Mouse (Mus musculus) neural tube, embryonic 10.5 days (tissue): ENCODE measurements around the gene Samsn1.

ENCODE experiments used
- DNase-seq: peaks from one replicate; pipeline ENCODE4 v3.0.0-alpha.2; 2017; ENCODE audit warnings: low spot score; ENCODE audit errors: extremely low spot score

Samsn1 gene

DNA sequence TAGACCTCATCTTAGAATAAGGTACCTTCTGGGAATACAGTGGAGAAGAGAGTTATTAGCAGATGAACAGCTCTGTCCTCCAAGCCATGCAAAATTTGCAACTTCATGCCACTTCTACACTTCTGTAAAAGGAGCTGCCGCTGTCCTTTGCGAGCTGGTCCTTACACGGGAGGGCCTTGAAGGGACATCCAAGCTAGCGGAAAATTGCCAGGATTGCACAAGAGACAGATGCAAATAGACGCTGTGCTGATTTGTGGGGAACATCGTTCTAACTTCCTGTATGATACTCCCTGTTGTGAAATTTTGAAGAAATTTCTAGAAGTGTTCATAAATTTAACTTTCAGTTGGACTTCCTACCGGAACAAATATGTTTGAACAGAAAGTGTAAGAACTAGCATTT lies 61.0 kb downstream of the Samsn1 start:
- peak; percentile 13 for DNase-seq

DNA sequence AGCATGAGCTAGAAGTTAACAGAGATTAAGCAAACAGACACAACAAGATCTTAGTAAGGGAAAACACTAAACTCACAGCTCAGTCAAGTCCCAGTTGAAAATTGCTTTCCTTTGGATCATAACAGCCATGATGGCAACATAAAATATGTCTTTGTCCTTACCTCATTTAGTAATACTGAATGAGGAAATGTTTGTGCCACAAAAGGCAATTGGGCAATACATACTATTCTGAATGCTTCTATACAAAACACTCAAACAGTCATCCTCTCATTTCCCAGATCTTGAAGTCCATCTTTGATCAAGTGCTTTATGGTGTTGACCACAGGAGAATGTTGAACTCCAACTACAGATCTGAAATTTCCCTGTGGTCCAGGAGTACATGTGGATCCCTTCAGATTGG lies 88.7 kb downstream of the Samsn1 start:
- DNase-seq: no peak

DNA sequence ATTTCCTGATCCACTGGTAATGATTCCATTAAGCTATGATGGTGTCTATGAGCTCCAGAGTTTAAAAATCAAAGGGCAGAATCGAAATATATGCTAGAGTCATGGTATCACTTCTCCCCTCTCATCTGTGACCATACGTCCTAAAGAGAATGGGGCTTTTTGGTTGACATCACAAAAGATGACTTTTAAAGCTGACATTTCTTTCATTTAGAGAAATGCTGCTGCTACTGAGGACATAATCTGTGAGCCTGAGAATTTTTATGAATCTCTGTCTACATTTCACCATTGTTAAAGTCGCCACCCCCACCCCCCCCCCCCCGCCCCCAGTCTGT lies 91.9 kb downstream of the Samsn1 start:
- DNase-seq: no peak

DNA sequence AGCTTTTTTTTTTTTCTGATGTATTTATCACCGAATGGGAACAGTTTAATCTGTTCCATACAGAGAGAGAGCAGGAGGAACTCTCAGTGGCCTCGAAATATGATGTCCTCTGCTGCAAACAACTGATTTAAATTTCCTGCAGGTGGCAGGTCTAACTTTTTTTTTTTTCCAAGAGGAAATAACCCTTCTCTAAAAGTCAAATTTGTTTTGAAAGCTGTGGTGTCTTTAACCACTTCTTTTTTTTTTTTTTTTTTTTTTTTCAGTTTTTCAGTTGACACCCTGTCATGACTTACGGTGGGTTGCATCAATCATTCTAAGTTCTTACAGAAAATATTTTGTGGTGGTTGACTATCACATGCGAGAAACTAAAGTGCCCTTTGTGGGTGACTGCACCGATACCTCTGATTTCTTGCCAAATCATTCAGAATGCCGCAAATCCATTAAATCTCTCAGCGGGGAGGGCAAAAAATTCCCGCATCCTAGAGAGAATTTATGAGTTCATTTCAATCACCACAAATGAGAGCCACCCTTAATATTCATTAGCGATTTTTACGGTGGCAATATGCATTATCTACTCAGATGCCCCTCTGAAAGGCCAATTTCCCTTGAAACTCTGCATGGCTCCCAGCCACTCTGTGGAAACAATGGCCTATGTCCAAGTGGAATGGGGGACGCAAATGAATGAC lies 92.4 kb downstream of the Samsn1 start:
- DNase-seq: no peak

DNA sequence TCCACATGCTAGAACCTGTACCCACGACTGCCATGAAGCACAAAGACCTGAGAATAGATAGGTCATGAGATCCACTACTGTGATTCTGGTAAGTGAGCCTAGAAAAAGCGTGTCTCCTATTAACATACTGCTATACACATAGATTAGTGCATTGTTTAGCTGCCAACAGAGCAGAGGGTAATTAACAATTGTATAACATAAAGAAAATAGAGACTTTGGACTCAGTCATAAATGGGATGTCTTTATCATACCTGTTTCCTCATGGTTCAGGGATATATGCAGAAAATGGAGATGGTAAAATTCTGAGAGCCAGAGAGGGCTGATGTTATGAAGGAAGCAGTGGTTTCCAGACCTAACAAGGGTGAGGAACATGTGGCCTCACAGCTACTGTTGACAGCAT lies 95.6 kb downstream of the Samsn1 start:
- no peak for DNase-seq

DNA sequence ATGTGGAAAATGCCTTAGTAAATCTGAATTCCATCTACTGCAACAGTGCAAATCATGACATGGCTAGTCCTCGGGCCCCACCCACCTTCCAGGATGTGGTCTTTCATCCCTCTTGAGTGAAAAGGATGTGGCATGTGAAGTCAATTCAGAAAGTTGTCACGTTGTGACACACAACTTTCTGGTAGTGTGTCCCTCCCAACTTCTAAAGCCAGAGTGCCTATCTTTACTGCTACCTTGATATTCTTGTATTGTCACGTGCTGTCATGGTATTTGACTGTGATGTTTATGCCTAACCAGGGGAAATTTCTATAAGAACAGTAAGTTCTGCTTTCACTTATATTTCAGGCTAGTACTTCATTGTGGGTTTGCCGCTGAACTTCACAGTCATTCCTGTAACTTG lies 101.2 kb downstream of the Samsn1 start:
- DNase-seq: no peak

DNA sequence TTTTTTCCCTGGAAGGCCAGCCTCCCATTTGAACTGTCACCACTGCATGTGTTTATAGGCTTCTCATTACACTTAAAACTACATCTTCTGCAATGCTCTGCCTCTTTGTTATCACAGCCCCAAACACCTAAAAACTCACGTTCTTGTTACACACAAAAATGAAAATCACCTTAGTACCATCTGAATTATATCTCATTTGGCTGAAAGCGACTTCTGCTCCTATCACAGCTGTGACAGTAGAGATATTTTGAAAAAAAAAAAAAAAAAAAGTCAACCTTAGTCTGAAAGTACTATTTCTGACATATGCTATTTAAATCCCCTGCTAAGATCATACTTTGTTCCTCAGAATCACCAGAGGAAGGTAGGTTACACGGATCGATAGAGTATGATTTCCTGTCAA lies 102.8 kb downstream of the Samsn1 start:
- no peak for DNase-seq

DNA sequence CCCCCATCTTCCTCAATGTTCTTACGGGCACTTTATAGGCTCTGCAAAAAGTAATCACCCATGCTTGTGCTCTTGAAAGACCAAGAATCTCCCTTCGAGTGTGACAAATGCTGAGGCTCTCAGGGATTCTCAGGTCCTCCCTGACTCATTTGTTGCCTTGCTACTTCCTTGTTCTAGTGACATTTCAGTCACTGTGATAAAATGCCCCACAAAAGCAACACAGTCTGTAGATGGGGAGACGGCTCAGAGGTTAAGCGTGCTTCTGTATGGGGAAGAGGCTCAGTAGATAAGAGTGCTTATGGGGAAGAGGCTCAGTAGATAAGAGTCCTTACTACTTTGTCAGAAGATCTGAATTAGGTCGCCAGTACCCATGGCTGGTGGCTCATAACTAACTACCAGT lies 104.4 kb downstream of the Samsn1 start:
- no peak for DNase-seq

DNA sequence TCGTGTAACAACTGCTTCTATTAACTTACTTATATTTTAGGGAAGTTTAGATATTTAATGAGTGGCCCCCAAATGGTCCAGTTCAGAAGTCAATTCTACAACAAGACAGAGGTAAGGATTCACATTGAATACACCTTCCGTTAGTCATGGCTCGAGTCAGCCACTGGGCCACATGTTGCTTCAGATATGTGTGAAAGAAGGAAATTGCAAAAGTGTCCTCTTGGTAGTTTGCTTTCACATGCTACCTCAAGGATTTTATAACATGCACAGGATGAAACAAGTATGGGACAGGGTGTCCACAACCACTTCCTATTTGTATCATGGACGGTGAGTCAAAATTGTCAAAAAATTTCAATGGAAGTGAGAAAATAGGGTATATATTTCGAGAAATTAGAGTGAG lies 110.0 kb downstream of the Samsn1 start:
- no peak for DNase-seq

DNA sequence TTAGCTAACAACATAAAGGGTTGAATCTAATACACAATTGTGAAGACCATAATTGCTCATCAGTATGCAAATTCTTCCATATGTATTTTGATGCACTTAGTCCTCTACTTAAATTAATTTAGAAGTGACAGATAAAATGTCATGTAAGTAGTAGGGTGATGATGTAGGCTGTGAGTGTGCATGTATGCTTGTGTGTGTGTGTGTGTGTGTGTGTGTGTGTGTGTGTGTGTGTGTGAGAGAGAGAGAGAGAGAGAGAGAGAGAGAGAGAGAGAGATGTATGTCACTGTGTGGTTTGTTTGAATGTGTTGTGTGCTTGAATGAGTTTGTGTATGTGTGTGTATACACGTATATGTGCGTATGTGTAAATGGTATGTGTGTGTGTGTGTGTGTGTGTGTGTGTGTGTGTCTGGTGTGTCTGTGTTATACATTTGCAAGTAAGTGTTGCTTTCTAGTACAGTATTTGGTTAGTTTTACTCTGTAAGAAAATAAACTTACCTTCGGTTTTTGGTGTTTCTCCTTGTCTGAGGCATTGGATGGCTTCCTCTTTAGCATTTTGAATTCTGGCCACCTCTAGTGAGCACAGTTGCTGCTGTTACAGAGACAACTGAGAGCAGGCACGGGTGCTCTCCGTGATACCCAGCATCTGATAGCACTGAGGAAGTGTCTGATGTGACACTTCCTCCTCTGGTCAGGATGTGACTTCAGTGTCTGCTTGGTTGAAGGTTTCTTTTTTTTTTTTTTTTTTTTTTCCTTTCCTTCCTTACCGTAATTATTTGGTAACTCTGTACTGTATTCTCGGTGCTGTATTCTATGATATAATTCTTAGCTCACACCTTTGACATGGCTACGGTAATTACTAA lies 113.2 kb downstream of the Samsn1 start:
- DNase-seq: no peak

DNA sequence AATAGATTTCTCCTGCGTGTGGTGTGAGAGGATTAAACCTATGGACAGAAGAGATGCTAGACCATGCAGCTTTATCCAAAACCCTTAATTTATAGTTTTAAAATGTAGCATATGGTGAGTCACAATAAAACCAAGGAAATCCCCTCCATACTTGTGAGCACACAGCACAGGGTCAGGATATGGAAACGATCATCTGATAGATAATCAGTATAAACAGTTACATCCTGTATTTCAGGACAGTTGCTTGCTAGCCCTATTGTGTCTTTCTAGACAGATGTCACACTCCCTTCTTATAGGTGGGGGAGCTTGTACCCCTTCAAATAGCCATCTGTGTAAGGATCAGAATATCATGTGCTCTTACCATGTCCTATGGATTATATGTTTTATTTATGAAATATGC lies 115.3 kb downstream of the Samsn1 start:
- DNase-seq: no peak

DNA sequence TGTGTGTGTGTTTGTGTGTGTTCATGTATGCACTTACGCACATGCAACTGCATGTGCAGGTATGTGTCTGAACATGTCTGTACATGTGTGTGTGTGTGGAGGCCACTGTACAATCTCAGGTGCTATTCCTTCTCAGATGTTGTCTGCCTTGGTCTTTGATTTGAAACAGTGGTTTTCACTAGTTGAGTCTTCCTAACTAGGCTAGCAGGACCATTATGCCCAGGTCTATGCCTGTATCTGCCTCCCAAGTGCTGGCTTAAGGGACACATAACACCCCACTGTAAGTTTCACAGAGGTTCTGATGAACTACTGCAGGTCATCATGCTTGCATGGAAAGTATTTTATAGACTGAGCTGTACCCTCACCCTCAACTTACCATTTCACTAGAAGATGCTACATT lies 115.8 kb downstream of the Samsn1 start:
- DNase-seq: no peak

DNA sequence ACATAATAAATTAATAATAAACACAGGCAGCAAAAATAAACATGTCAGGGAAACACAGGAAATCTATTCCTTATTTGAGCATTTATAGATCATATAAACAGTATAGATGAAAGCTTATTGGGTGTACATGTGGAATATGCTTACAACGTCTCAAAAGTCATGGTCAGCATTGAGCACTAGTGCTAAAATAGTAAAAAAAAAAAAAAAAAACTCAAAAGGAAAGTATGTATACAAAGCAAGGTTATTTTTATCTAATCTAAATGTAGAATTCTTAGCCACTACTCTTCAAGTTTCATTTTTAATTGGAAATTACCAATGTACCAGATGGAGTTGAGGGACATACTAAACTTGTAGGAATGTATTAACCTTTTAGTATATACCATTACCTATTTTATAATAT lies 116.8 kb downstream of the Samsn1 start:
- no peak for DNase-seq

DNA sequence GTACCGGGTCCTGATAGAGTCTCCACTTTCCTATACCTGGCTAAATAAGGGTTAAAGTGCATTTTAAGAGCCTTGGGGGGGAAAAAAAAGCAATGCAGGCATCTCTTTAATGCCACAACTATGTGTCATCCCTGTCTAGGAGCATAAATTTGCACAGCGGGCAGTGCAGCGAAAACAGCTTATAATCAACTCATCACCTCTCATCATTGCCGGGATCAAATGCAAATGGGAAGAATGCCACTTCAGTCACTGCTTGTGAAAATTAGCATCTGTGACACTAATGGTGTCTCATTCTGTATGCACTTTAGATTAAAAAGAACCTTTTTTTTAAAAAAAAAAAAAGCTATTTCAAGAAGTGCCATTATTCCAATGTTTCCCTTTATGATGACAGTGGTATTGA lies 118.0 kb downstream of the Samsn1 start:
- no peak for DNase-seq

DNA sequence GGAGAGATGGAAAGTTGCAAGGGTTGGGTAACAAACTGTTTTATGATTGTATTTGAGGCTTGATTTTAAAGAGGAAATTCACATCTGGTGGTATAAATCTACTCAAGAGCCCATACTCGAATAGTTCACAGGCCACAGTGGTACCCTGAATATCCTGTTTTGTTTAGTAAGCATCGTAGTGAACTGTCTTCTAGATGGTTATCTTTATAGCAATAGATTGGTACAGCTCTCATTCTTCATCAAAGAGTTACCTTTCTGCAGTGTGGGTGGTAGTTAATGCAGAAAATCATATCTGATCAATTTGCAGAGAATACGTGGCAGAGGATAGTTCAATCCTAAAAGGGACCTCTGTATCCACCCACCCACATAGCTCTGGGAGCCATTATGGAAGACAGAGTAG lies 119.1 kb downstream of the Samsn1 start:
- no peak for DNase-seq

DNA sequence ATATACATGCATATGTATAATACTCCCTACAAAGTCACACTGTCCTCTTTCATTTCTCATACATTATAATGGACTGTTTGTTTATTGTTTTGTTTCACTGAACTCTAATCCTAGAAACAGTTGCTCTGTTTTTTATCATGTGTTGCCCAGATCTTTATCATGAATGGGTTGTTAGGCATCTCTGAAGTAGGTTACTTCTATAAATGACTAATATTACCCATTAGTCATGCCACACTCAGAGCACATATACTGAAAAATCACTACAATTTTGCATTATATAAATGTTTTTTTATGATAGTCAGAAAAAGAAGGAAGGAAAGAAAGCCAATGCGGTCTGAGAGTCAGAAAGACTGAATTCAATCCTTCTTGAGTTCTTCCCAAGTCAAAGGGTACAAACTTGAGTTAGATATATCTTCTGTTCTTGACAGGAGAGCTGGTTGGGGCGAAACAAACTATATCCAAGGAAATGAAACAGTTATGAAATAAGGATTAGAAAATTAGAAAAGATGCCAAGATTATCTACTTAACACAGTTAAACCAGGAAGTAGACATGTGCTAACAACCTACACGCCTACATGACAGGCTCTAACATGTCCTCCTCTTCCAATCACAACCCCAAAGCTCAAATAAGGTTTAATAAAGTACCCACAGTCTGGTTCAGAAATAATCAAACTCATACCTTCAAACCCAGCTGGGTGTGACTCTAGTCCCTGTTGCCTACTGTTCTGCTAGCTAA lies 122.0 kb downstream of the Samsn1 start:
- DNase-seq: no peak

DNA sequence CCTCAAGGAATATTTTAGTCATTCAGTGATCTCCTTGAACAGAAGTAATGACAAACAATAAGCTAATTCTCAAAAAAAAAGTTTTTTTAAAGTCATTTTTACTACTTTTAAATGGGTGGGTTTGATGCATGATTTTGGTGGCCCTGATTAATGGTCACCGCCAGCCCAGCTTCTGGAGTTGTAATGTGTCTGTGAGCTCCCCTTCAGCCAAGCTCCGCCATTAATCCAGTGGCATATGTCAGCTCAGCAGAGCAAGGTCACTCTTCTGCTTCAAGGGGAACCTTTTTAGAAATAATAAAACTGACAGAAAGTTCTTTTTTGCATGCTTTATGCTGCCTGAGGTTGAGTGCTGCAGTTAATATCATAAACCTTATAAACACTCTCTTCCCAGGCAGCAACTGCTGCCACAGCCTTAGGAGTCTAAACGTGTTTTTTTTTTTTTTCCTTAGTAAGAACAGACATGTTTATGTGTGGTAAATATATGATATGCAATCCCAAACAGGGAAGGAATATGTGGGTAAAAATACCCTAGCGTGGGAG lies 124.2 kb downstream of the Samsn1 start:
- no peak for DNase-seq

DNA sequence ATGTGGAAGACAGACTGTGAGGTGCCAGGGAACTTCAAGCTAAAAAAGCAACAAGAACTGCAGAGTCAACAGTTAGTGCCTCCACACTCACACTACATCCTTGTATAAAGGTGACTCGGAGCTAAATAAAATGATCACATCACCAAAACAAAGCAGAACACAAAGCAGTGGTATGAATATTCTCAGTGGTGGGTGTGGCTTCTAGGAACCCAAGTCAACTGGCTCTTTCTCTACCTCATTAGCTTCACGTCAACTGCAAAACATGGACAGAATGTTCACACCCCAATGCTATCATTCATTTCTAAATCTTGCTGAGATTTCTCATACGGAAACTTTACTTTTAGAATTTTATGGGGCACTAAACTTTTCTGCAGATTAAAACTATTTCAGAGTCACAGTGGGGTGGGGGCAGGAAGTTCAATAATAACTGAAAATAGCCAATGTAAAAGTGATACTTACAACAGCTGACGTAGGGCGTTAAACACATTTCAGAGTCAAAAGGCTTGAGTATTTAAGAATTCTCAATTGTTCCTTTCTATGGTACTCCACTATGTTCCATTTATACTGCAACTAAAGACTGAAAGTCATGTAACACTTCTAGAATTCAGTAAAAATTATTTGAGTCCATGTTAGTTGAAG lies 127.7 kb downstream of the Samsn1 start:
- no peak for DNase-seq

DNA sequence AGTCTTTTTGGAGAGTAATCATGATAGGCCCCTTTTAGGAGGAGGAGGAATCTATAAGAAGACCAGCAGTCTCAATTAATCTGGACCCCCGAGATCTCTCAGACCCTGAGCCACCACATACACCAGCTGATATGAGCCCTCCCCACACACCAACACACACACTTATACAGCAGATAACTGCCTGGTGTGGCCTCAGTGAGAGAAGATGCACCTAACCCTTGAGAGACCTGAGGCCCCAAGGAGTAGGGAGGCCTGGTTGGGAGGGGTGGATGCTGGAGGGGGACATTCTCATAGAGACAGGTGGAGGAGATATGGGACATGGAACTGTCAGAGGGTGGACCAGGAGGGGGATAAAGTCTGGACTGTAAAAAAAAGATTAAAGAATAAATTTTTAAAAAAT lies 128.6 kb downstream of the Samsn1 start:
- no peak for DNase-seq

DNA sequence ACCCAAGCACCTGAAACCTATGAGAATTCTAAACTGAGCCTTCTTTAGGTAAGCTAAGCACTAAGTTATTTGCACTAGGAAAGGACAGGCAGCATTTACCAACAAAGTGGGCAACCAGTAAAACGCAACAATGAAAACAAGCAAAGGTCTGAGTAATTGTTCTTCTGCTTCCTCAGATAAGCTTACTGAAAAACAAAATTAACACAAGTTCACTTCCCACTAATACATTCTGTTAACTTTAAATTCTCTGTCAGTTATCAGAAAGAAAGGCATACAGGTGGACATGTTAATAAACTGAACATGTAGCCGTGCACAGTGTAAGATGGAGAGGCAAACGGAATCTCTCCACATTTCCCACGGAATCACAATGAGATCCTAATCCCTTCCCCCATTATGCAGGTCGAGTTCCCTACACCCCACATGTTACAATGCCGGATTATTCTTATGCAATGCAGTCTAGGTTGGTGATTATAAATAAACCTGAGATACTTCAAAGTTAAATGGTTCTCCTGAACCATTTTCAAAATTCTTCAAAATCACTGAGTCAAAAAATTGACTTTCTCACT lies 132.9 kb downstream of the Samsn1 start:
- DNase-seq: no peak

DNA sequence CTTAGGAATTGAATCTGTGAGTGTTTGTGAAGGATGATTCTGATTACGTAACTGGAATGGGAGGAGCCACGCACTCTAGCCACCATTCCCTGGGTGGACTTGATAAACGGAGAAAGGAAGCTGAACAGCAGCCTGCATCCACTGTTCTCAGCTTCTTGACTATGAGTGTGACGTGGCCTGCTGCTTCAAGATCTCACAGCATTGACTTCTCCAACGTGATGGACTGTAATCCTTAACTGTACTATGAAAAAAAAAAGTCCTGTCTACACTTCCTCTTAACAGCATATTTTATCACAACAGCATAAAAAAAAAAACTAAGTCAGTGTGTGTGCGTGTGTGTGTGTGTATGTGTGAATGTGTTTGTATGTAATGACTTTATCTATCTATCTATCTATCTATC lies 134.9 kb downstream of the Samsn1 start:
- no peak for DNase-seq
